Mouse (Mus musculus) stomach, embryonic 15.5 days (tissue): Measurements from ENCODE around the gene Zdhhc6. TPM values are rescaled to one million over a fixed set of nuclear protein-coding genes. Genes with fewer than 3 reads are reported as not detected.
A peak's percentile ranks its signal among the peaks of the same experiment; 100 is the strongest.

ENCODE experiments used
- ATAC-seq: fragments of 200-750 bp; cut with Nextera tagmentation; 2 replicates; pipeline ENCODE4 v1.8.0; 2017; ENCODE audit warnings: low read depth, moderate number of reproducible peaks, moderate TSS enrichment; ENCODE audit not compliant: insufficient read depth, low FRiP score
- H3K27ac ChIP-seq: fragments of 300-500 bp; sonication (generic); 2 replicates; pipeline ENCODE4 v1.5.1; 2015; ENCODE audit warnings: mild to moderate bottlenecking, inconsistent platforms
- H3K27me3 ChIP-seq: fragments of 300-500 bp; sonication (generic); replicated peaks from 2 replicates; pipeline ENCODE4 v1.6.1; 2015; ENCODE audit warnings: inconsistent platforms
- H3K36me3 ChIP-seq: fragments of 300-500 bp; sonication (generic); 2 replicates; pipeline ENCODE4 v1.6.1; 2015; ENCODE audit warnings: inconsistent platforms
- H3K4me1 ChIP-seq: fragments of 300-500 bp; sonication (generic); 2 replicates; pipeline ENCODE4 v1.6.1; 2015; ENCODE audit warnings: inconsistent platforms
- H3K4me2 ChIP-seq: fragments of 300-500 bp; sonication (generic); 2 replicates; pipeline ENCODE4 v1.6.1; 2015; ENCODE audit warnings: mild to moderate bottlenecking, inconsistent platforms
- H3K4me3 ChIP-seq: fragments of 300-500 bp; sonication (generic); replicated peaks from 2 replicates; pipeline ENCODE4 v1.5.1; 2015; ENCODE audit warnings: inconsistent platforms
- H3K9ac ChIP-seq: fragments of 300-500 bp; sonication (generic); 2 replicates; pipeline ENCODE4 v1.6.1; 2015; ENCODE audit warnings: inconsistent platforms
- H3K9me3 ChIP-seq: fragments of 300-500 bp; sonication (generic); 2 replicates; pipeline ENCODE4 v1.6.1; 2016; ENCODE audit warnings: inconsistent platforms
- WGBS: fragments of 180-500 bp; shearing (Covaris S2); methylation state at CpG from one replicate; pipeline ENCODE4 v1.1.7; 2015; 5-methylcytosine and 5-hydroxymethylcytosine counted together
- polyA plus RNA-seq: library from polyadenylated mRNA; unstranded; fragments of >200 nt; fragmentation: Nextera tagmentation; extraction: Ambion mirVana; gene quantifications from 2 replicates; pipeline ENCODE4 v1.2.1, GENCODE M21; 2015

Gene Zdhhc6
- polyA plus RNA-seq, 1 experiment from 2014 or later, result 96.8 TPM

GRCm38 (mm10) chr19:55276770-55277169 is 39.1 kb downstream of the Zdhhc6 start:
- H3K27ac ChIP-seq, result no peak overlapping the region
- peaks cover 13% of the 10 kb centered on the region for H3K36me3 ChIP-seq
- H3K4me1 ChIP-seq, result no peaks in the 10 kb centered on the region
- no peak for ATAC-seq
- no peaks in the 10 kb centered on the region for H3K27me3 ChIP-seq
- H3K9ac ChIP-seq, result no peak overlapping the region
- H3K9me3 ChIP-seq, result no peaks in the 10 kb centered on the region
- no peak overlapping the region for H3K4me2 ChIP-seq
- no peak overlapping the region for H3K4me3 ChIP-seq
- 84% methylated on average over 3 of the region's 3 CpGs for WGBS

- ATAC-seq, result no peak
- no peak overlapping the region for H3K27ac ChIP-seq
- H3K4me2 ChIP-seq, result no peak overlapping the region
- 0 out of 2 replicates have a peak, but pooled peaks cover under 1% of the 10 kb centered on the region for H3K4me1 ChIP-seq
- H3K36me3 ChIP-seq, result peaks cover 13% of the 10 kb centered on the region; the same call in 1 of the 2 replicates
- 84% methylated on average over 4 of the region's 4 CpGs for WGBS
- no peaks in the 10 kb centered on the region for H3K27me3 ChIP-seq
- H3K9me3 ChIP-seq, result no peaks in the 10 kb centered on the region
- H3K4me3 ChIP-seq, result no peak overlapping the region
- H3K9ac ChIP-seq, result no peak overlapping the region
Measured at GRCm38 (mm10) chr19:55276100-55276499, 39.7 kb downstream of the Zdhhc6 start.

GRCm38 (mm10) chr19:55273340-55273739 is 42.5 kb downstream of the Zdhhc6 start:
- Histone ChIP-seq H3K9me3 (no peaks in the 10 kb centered on the region), H3K4me2 (no peak overlapping the region), H3K4me1 (peaks cover 11% of the 10 kb centered on the region; the same call in 1 of the 2 replicates), H3K9ac (no peak overlapping the region), H3K27ac (no peak overlapping the region), H3K36me3 (peaks cover 11% of the 10 kb centered on the region; the same call in 1 of the 2 replicates), H3K4me3 (no peak overlapping the region), H3K27me3 (no peaks in the 10 kb centered on the region)
- ATAC-seq, result no peak
- 62% methylated on average over 6 of the region's 6 CpGs for WGBS

GRCm38 (mm10) chr19:55271448-55271847 is 44.4 kb downstream of the Zdhhc6 start:
- peak overlapping the region; percentile 83 for H3K27ac ChIP-seq
- 42% methylated on average over 3 of the region's 3 CpGs for WGBS
- no peak overlapping the region for H3K4me3 ChIP-seq
- H3K9ac ChIP-seq, result no peak overlapping the region
- ATAC-seq, result peak; percentile 82
- no peak overlapping the region for H3K4me2 ChIP-seq
- peaks cover 11% of the 10 kb centered on the region; the same call in 1 of the 2 replicates for H3K4me1 ChIP-seq
- H3K36me3 ChIP-seq, result peaks cover 11% of the 10 kb centered on the region; the same call in 1 of the 2 replicates
- no peaks in the 10 kb centered on the region for H3K9me3 ChIP-seq
- H3K27me3 ChIP-seq, result no peaks in the 10 kb centered on the region

DNA sequence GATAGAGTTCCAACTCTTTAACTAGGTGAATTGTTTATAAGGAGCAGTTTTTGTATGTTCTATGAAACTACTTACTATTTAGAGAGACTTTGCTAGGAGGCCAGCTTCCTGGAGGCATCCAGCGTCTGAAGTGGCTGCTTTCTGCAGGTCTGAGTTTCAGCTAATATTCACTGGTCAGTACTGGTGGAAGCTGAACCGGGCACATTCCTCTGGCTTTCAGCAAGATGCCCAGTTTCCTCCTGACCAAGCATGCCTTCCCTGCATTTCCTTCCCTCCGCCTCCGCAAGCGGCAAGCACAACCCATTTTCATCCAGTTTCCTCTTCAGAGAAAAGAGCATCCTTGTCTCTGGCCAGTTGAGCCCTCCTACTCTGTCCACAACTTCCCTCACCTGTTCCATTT is 46.8 kb downstream of the Zdhhc6 start:
- Histone ChIP-seq H3K4me1 (peaks cover 11% of the 10 kb centered on the region; the same call in 1 of the 2 replicates), H3K9ac (no peak overlapping the region), H3K9me3 (no peaks in the 10 kb centered on the region), H3K27me3 (no peaks in the 10 kb centered on the region), H3K27ac (peak overlapping the region; percentile 80; the same call in 1 of the 2 replicates), H3K36me3 (peaks cover 11% of the 10 kb centered on the region; the same call in 1 of the 2 replicates), H3K4me3 (no peak overlapping the region), H3K4me2 (no peak overlapping the region)
- WGBS, result 81% methylated on average over 5 of the region's 5 CpGs
- no peak for ATAC-seq

GRCm38 (mm10) chr19:55268150-55268549 is 47.7 kb downstream of the Zdhhc6 start:
- Histone ChIP-seq H3K9me3 (no peaks in the 10 kb centered on the region), H3K4me1 (peaks cover 11% of the 10 kb centered on the region; the same call in 1 of the 2 replicates), H3K4me2 (no peak overlapping the region), H3K27me3 (no peaks in the 10 kb centered on the region), H3K9ac (no peak overlapping the region), H3K27ac (peak overlapping the region; percentile 80), H3K4me3 (no peak overlapping the region), H3K36me3 (peaks cover 10% of the 10 kb centered on the region; the same call in 1 of the 2 replicates)
- peak; percentile 77 for ATAC-seq
- 41% methylated on average over 3 of the region's 3 CpGs for WGBS

GRCm38 (mm10) chr19:55266786-55267185 is 49.0 kb downstream of the Zdhhc6 start:
- 63% methylated on average over 3 of the region's 3 CpGs for WGBS
- H3K9ac ChIP-seq, result no peak overlapping the region

DNA sequence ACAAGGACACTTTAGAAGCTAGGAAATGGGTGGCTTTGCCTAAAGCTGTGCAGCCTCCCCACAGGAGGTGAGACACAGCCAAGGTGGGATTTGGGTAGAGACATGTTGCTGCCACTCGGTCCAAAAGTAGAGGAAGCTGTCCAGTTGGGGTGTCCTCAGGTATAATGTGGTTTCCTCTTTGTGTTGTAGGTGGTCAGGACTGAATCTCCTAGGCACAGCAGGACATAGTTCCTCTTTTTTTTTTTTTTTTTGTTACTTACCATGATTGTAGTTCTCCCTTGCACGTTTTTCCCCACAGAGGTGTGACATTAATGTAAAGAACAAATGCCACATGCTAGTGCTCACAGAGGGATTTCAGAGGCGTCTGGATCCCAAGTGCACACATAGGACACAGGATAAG is 50.6 kb downstream of the Zdhhc6 start:
- Histone ChIP-seq H3K27ac (no peak overlapping the region), H3K36me3 (peaks cover 6% of the 10 kb centered on the region; the same call in 1 of the 2 replicates), H3K4me3 (no peak overlapping the region), H3K9me3 (no peaks in the 10 kb centered on the region), H3K27me3 (no peaks in the 10 kb centered on the region), H3K9ac (no peak overlapping the region), H3K4me2 (no peak overlapping the region), H3K4me1 (peaks cover 7% of the 10 kb centered on the region; the same call in 1 of the 2 replicates)
- ATAC-seq, result no peak
- 70% methylated on average over 3 of the region's 3 CpGs for WGBS

More at GRCm38 (mm10) chr19:55266786-55267185, 49.0 kb downstream of the Zdhhc6 start:
- Histone ChIP-seq H3K9me3 (no peaks in the 10 kb centered on the region), H3K4me3 (no peak overlapping the region), H3K27ac (peak overlapping the region; percentile 80), H3K27me3 (no peaks in the 10 kb centered on the region), H3K4me1 (peaks cover 11% of the 10 kb centered on the region; the same call in 1 of the 2 replicates), H3K36me3 (peaks cover 6% of the 10 kb centered on the region; the same call in 1 of the 2 replicates), H3K4me2 (no peak overlapping the region)
- no peak for ATAC-seq

DNA sequence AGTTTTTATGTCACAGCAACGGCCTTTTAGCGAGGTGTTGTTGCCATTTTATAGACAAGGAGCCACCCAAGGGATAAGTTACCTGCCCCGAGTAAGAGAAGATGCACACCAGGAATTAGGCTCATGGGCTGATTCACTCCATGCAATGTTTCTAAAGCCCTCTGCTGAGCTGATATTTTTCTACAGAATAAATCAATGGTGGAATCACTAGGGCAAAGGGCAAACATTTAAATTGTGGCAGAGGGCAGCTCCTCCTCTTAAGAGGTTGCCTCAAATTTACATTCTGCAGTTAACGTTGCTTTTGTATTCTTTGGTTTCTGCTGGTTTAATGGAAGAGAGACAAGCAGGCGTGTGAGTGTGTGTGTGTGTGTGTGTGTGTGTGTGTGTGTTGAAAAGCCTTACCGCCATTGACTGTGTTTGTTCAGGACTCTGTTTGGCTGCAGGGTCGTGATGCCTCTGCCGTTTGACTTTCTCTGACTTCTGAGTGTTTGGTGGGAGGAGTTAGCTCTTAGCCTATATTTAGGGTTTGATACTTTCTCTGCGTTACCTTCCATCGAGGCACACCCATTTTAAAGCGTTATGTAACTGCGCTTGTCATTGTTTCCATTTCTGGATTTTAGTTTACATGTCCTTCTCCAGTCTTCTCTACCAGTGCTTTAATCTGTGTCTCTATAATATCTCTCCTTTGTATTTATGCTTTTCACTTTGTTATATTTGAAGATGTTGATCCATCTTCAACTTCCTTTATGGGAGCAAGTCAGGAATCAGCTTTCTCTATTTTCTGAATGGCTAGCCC is 55.2 kb downstream of the Zdhhc6 start:
- Histone ChIP-seq H3K27ac (no peak overlapping the region), H3K4me2 (no peak overlapping the region), H3K4me1 (peaks cover 5% of the 10 kb centered on the region; the same call in 1 of the 2 replicates), H3K9ac (no peak overlapping the region), H3K4me3 (no peak overlapping the region), H3K36me3 (no peaks in the 10 kb centered on the region), H3K27me3 (no peaks in the 10 kb centered on the region), H3K9me3 (no peaks in the 10 kb centered on the region)
- ATAC-seq, result no peak
- WGBS, result 45% methylated on average over 12 of the region's 12 CpGs

DNA sequence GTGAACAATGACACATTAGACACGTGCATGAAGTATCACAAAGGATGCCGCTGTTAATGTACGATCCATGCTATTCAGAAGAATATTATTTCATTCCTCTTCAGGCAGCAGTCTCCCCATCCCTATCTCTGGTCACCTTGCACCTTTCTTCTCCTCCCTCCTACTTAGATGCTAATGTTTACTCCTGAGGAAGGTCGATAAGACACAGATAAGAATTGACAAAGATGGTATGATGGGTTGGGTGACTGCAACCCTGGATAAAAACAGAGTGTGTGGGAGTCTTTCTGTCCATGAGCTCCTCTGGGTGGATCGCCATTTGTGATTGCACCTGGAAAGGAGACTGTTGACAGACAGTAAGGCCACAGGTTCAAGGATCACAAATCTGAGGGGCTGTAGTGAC is 57.3 kb downstream of the Zdhhc6 start:
- H3K9me3 ChIP-seq, result no peaks in the 10 kb centered on the region
- no peak overlapping the region for H3K27ac ChIP-seq
- 81% methylated on average over 5 of the region's 5 CpGs for WGBS
- H3K4me3 ChIP-seq, result no peak overlapping the region
- H3K27me3 ChIP-seq, result no peaks in the 10 kb centered on the region
- no peaks in the 10 kb centered on the region for H3K36me3 ChIP-seq
- peaks cover 8% of the 10 kb centered on the region; the same call in 1 of the 2 replicates for H3K4me1 ChIP-seq
- no peak overlapping the region for H3K4me2 ChIP-seq
- no peak for ATAC-seq
- no peak overlapping the region for H3K9ac ChIP-seq

- ATAC-seq, result peak; percentile 31; the same call in 1 of the 2 replicates
- no peak overlapping the region for H3K9ac ChIP-seq
- H3K9me3 ChIP-seq, result no peaks in the 10 kb centered on the region
- H3K27ac ChIP-seq, result peak overlapping the region; percentile 32; the same call in 1 of the 2 replicates
- H3K27me3 ChIP-seq, result no peaks in the 10 kb centered on the region
- peaks cover 8% of the 10 kb centered on the region; the same call in 1 of the 2 replicates for H3K4me1 ChIP-seq
- WGBS, result 66% methylated on average over 5 of the region's 5 CpGs
- H3K36me3 ChIP-seq, result no peaks in the 10 kb centered on the region
- H3K4me2 ChIP-seq, result no peak overlapping the region
- no peak overlapping the region for H3K4me3 ChIP-seq
Measured at GRCm38 (mm10) chr19:55257656-55258375, 58.0 kb downstream of the Zdhhc6 start.
